Mouse (Mus musculus) stomach, embryonic 15.5 days (tissue): ENCODE data around the gene Col7a1. TPM values are rescaled to one million over a fixed set of nuclear protein-coding genes. Genes with fewer than 3 reads are reported as not detected.
A peak's percentile ranks its signal among the peaks of the same experiment; 100 is the strongest.

Source experiments
- ATAC-seq: fragments of 200-750 bp; cut with Nextera tagmentation; 2 replicates; pipeline ENCODE4 v1.8.0; 2017; ENCODE audit warnings: low read depth, moderate number of reproducible peaks, moderate TSS enrichment; ENCODE audit not compliant: insufficient read depth, low FRiP score
- H3K27ac ChIP-seq: fragments of 300-500 bp; sonication (generic); 2 replicates; pipeline ENCODE4 v1.5.1; 2015; ENCODE audit warnings: mild to moderate bottlenecking, inconsistent platforms
- H3K27me3 ChIP-seq: fragments of 300-500 bp; sonication (generic); replicated peaks from 2 replicates; pipeline ENCODE4 v1.6.1; 2015; ENCODE audit warnings: inconsistent platforms
- H3K36me3 ChIP-seq: fragments of 300-500 bp; sonication (generic); 2 replicates; pipeline ENCODE4 v1.6.1; 2015; ENCODE audit warnings: inconsistent platforms
- H3K4me1 ChIP-seq: fragments of 300-500 bp; sonication (generic); 2 replicates; pipeline ENCODE4 v1.6.1; 2015; ENCODE audit warnings: inconsistent platforms
- H3K4me2 ChIP-seq: fragments of 300-500 bp; sonication (generic); 2 replicates; pipeline ENCODE4 v1.6.1; 2015; ENCODE audit warnings: mild to moderate bottlenecking, inconsistent platforms
- H3K4me3 ChIP-seq: fragments of 300-500 bp; sonication (generic); replicated peaks from 2 replicates; pipeline ENCODE4 v1.5.1; 2015; ENCODE audit warnings: inconsistent platforms
- H3K9ac ChIP-seq: fragments of 300-500 bp; sonication (generic); 2 replicates; pipeline ENCODE4 v1.6.1; 2015; ENCODE audit warnings: inconsistent platforms
- H3K9me3 ChIP-seq: fragments of 300-500 bp; sonication (generic); 2 replicates; pipeline ENCODE4 v1.6.1; 2016; ENCODE audit warnings: inconsistent platforms
- WGBS: fragments of 180-500 bp; shearing (Covaris S2); methylation state at CpG from one replicate; pipeline ENCODE4 v1.1.7; 2015; 5-methylcytosine and 5-hydroxymethylcytosine counted together
- polyA plus RNA-seq: library from polyadenylated mRNA; unstranded; fragments of >200 nt; fragmentation: Nextera tagmentation; extraction: Ambion mirVana; gene quantifications from 2 replicates; pipeline ENCODE4 v1.2.1, GENCODE M21; 2015

The Col7a1 gene
- polyA plus RNA-seq, 1 experiment from 2014 or later = 6.6 TPM

DNA sequence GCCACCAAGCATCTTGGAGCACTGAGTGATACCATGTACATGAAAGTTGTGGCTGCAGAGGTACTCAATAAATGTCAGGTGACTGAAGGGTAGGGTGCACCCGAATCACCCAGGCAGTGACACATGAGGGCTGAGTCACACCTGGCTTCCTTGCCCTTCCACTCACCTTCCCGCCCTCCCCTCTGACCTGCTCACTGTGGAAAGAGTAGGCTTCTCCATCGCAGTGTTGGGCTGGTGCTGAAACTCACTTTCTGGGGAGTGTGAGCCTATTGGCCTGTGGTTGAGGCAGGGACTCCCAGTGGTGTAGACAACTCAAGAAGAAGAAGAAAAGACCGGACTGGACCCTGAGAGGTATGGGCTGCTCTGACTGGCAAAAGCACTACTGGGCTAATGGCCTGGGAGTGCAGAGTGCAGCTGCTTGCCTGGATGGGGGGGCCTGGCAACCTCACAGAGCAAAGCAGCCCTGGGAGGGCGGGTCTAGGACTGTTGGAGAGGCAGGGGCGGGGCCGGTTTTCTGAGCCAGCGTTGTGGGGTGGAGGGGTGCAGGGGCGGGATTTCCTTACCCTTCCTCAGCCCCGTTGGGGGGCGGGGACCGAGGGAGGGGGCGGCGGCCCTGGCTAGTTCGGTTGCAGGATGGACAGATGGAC, 34.4 kb downstream of the Col7a1 start:
- Histone ChIP-seq H3K36me3 (no peaks in the 10 kb centered on the region), H3K4me3 (peak overlapping the region; percentile 23; the same call in 1 of the 2 replicates), H3K9me3 (no peaks in the 10 kb centered on the region), H3K4me2 (peak overlapping the region; percentile 46), H3K27me3 (no peaks in the 10 kb centered on the region), H3K9ac (no peak overlapping the region), H3K4me1 (peaks cover 33% of the 10 kb centered on the region), H3K27ac (no peak overlapping the region)
- 20% methylated on average over 15 of the region's 15 CpGs for WGBS
- ATAC-seq = no peak

DNA sequence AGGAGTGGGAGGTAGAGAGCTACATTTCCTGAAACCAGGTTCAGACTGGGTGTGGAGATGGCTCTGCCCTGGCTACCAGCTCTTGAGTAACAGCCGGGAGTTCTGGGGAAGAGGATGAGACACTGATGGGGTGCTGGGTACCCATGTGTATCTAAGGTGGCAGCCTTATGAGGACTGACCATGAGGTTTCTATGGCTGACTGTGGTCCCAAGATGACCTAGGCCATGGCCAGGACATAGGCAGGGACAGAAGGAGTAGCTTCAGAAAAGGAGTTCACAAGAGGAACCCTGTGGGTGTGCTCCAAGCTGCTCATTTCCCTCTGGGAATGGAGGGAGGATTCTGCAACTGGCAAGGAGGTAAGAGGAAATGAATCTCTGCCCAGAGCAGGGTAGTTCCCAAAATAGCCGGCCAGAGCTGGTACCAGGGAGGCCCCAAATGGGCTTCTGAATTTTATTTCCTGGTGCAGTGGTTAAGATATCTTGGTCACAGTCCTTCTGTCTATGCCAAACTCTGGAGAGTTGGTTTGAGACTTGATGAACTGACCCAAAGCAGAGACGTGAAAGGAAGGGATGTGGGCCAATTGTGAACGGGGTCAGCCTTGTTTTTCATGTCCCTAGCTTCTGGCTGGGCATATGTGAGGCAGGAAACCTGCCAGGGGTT, 36.5 kb downstream of the Col7a1 start:
- Histone ChIP-seq H3K9me3 (no peaks in the 10 kb centered on the region), H3K4me3 (no peak overlapping the region), H3K27me3 (no peaks in the 10 kb centered on the region), H3K4me2 (no peak overlapping the region), H3K4me1 (peaks cover 33% of the 10 kb centered on the region), H3K36me3 (no peaks in the 10 kb centered on the region), H3K9ac (no peak overlapping the region), H3K27ac (peak overlapping the region; percentile 92; the same call in 1 of the 2 replicates)
- whole genome bisulfite sequencing = 70% methylated on average over 4 of the region's 4 CpGs
- no peak for ATAC-seq

GRCm38 (mm10) chr9:108990462-108990820, 37.1 kb downstream of the Col7a1 start:
- no peaks in the 10 kb centered on the region for H3K36me3 ChIP-seq

GRCm38 (mm10) chr9:108991428-108992084, 38.2 kb downstream of the Col7a1 start, which contains the start of gene Pfkfb4:
Gene Pfkfb4, plus strand, starts transcription at chr9:108991778.
- Histone ChIP-seq H3K4me3 (peak within 1 kb of the TSS; percentile 45), H3K4me1 (peaks cover 33% of the 10 kb centered on the region), H3K36me3 (no peaks in the 10 kb centered on the region), H3K4me2 (peak within 1 kb of the TSS; percentile 83), H3K9ac (peak within 1 kb of the TSS; percentile 5; the same call in 1 of the 2 replicates), H3K9me3 (no peaks in the 10 kb centered on the region), H3K27me3 (no peaks in the 10 kb centered on the region), H3K27ac (peak within 1 kb of the TSS; percentile 92)
- peak; percentile 95 for ATAC-seq
- under 1% methylated on average over 31 of the region's 31 CpGs for WGBS

More at GRCm38 (mm10) chr9:108990462-108990820, 37.1 kb downstream of the Col7a1 start:
- no peak for ATAC-seq
- 72% methylated on average over 7 of the region's 7 CpGs for WGBS
- peaks cover 33% of the 10 kb centered on the region for H3K4me1 ChIP-seq
- no peaks in the 10 kb centered on the region for H3K27me3 ChIP-seq
- H3K9me3 ChIP-seq = no peaks in the 10 kb centered on the region
- no peak overlapping the region for H3K4me3 ChIP-seq
- peak overlapping the region; percentile 92 for H3K27ac ChIP-seq
- no peak overlapping the region for H3K9ac ChIP-seq
- no peak overlapping the region for H3K4me2 ChIP-seq

GRCm38 (mm10) chr9:108992085-108992469, 38.7 kb downstream of the Col7a1 start:
- 0 out of 2 replicates have a peak, but pooled peaks have one; percentile 1 for ATAC-seq
- Histone ChIP-seq H3K36me3 (no peaks in the 10 kb centered on the region), H3K4me3 (peak overlapping the region; percentile 45), H3K9me3 (no peaks in the 10 kb centered on the region), H3K4me1 (peaks cover 33% of the 10 kb centered on the region), H3K27ac (no peak overlapping the region), H3K4me2 (peak overlapping the region; percentile 83), H3K27me3 (no peaks in the 10 kb centered on the region), H3K9ac (no peak overlapping the region)
- WGBS = 5% methylated on average over 18 of the region's 18 CpGs

- H3K4me3 ChIP-seq = 0 out of 2 replicates have a peak overlapping the region, but pooled peaks have one; percentile 45
- H3K4me1 ChIP-seq = peaks cover 31% of the 10 kb centered on the region
- WGBS = 73% methylated on average over 9 of the region's 9 CpGs
- no peaks in the 10 kb centered on the region for H3K36me3 ChIP-seq
- H3K9ac ChIP-seq = no peak overlapping the region
- peak overlapping the region; percentile 83 for H3K4me2 ChIP-seq
- no peak for ATAC-seq
- H3K27ac ChIP-seq = no peak overlapping the region
- no peaks in the 10 kb centered on the region for H3K27me3 ChIP-seq
- no peaks in the 10 kb centered on the region for H3K9me3 ChIP-seq
Measured at GRCm38 (mm10) chr9:108992620-108993361, 39.4 kb downstream of the Col7a1 start.

- H3K36me3 ChIP-seq = no peaks in the 10 kb centered on the region
- peaks cover 5% of the 10 kb centered on the region; the same call in 1 of the 2 replicates for H3K4me1 ChIP-seq
- 67% methylated on average over 9 of the region's 9 CpGs for WGBS
- H3K4me2 ChIP-seq = no peak overlapping the region
- H3K9me3 ChIP-seq = no peaks in the 10 kb centered on the region
- no peaks in the 10 kb centered on the region for H3K27me3 ChIP-seq
- no peak overlapping the region for H3K27ac ChIP-seq
- H3K9ac ChIP-seq = no peak overlapping the region
- H3K4me3 ChIP-seq = no peak overlapping the region
- no peak for ATAC-seq
Measured at GRCm38 (mm10) chr9:108996411-108996810, 43.0 kb downstream of the Col7a1 start.

DNA sequence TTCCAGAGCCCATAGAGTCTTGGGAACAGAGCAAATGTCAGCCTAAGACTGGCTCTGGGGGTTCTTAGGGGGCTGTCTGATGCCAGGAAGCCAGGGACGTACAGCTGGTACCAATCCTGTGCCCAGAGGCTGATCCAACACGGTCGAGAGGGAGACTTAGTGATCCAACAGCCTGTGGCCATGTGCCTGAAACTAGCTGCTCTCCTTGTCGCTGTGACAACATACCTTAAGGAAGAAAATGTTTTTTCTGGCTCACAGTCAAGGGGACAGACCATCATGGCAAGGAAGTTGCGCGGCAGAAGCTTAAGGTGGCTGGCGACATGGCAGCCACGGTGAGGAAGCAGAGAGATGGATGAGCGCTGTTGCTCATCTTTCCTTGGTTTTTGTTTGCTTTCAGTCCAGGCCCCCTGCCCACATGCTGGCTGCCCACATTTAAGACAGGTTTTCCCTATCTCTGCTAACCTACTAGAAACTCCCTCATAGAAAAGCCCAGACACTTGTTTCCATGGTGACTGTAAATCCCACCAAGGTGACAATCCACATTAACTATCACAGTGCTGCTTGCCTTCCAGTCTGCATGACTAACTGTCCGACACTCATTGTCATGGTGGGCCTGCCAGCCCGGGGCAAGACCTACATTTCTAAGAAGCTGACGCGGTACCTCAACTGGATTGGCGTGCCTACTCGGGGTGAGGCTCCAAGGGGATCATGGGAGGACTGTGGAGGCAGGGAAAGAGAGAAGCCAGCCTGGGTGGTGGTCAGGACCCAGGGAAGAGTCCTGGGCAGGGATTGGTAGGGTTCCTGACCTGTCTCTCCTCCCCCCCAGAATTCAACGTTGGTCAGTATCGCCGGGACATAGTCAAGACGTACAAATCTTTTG, 45.1 kb downstream of the Col7a1 start:
- no peak for ATAC-seq
- Histone ChIP-seq H3K4me3 (no peak overlapping the region), H3K9me3 (no peaks in the 10 kb centered on the region), H3K27me3 (no peaks in the 10 kb centered on the region), H3K27ac (no peak overlapping the region), H3K36me3 (no peaks in the 10 kb centered on the region), H3K9ac (no peak overlapping the region), H3K4me2 (no peak overlapping the region), H3K4me1 (no peaks in the 10 kb centered on the region)
- 79% methylated on average over 19 of the region's 19 CpGs for WGBS

DNA sequence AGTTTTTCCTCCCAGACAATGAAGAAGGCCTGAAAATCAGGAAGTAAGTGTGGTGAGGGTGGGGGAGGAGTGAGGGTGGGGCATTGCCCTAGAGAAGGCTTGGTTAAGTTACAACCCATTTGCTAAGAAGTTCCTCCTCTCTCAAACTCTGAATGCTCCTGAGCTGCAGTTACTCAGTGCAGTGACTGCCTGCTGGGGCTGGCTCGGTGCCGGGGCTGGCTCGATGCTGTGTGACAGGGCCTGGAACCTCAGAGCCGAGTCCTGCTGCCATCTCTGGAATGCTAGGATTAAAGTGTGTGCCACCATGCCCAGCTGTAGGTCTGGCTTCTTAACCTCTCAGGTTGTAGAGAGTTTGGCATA, 45.8 kb downstream of the Col7a1 start:
- Histone ChIP-seq H3K27me3 (no peaks in the 10 kb centered on the region), H3K36me3 (no peaks in the 10 kb centered on the region), H3K4me2 (no peak overlapping the region), H3K27ac (no peak overlapping the region), H3K4me3 (no peak overlapping the region), H3K4me1 (no peaks in the 10 kb centered on the region), H3K9me3 (no peaks in the 10 kb centered on the region), H3K9ac (no peak overlapping the region)
- 71% methylated on average over 4 of the region's 4 CpGs for WGBS
- no peak for ATAC-seq

GRCm38 (mm10) chr9:109000726-109001125, 47.3 kb downstream of the Col7a1 start:
- no peaks in the 10 kb centered on the region for H3K27me3 ChIP-seq
- ATAC-seq = 0 out of 2 replicates have a peak, but pooled peaks have one; percentile 47
- no peaks in the 10 kb centered on the region for H3K4me1 ChIP-seq
- H3K4me3 ChIP-seq = no peak overlapping the region
- WGBS = 5% methylated on average over 3 of the region's 3 CpGs
- H3K4me2 ChIP-seq = no peak overlapping the region
- no peak overlapping the region for H3K9ac ChIP-seq
- H3K27ac ChIP-seq = no peak overlapping the region
- H3K36me3 ChIP-seq = no peaks in the 10 kb centered on the region
- no peaks in the 10 kb centered on the region for H3K9me3 ChIP-seq

- Histone ChIP-seq H3K9ac (no peak overlapping the region), H3K27me3 (no peaks in the 10 kb centered on the region), H3K36me3 (no peaks in the 10 kb centered on the region), H3K4me2 (no peak overlapping the region), H3K4me3 (no peak overlapping the region), H3K4me1 (no peaks in the 10 kb centered on the region), H3K27ac (no peak overlapping the region), H3K9me3 (no peaks in the 10 kb centered on the region)
- ATAC-seq = no peak
- WGBS = 58% methylated on average over 2 of the region's 2 CpGs
Measured at GRCm38 (mm10) chr9:109003201-109003600, 49.8 kb downstream of the Col7a1 start.
